Mouse (Mus musculus): ENCODE measurements around the gene Urah. TPM values are rescaled to one million over a fixed set of nuclear protein-coding genes. Genes with fewer than 3 reads are reported as not detected.
A peak's percentile ranks its signal among the peaks of the same experiment; 100 is the strongest.

The Urah gene
- polyA plus RNA-seq (2016; fragmentation: Nextera tagmentation; extraction: Ambion mirVana) = 2.1 and 2.6 TPM in 2 replicates

- ATAC-seq (ENCODE audit: insufficient number of reproducible peaks, insufficient read depth, low FRiP score, low TSS enrichment) = no peak
- H3K9ac ChIP-seq = no peak within 1 kb of the TSS
- H3K4me3 ChIP-seq = no peak within 1 kb of the TSS
- 35% methylated on average over 20 of the region's 20 CpGs for WGBS
- H3K4me1 ChIP-seq = no peaks in the 10 kb centered on the region
- no peaks in the 10 kb centered on the region for H3K36me3 ChIP-seq
- H3K27me3 ChIP-seq = no peaks in the 10 kb centered on the region; the same call in none of the 2 replicates
- no peaks in the 10 kb centered on the region for H3K9me3 ChIP-seq
- no peak within 1 kb of the TSS for H3K4me2 ChIP-seq (replicated peaks)
- H3K27ac ChIP-seq = no peak within 1 kb of the TSS
These were observed at the start of gene Urah for GRCm38 (mm10) chr7:140834968-140835757. Urah (plus strand) TSS chr7:140835018.

DNA sequence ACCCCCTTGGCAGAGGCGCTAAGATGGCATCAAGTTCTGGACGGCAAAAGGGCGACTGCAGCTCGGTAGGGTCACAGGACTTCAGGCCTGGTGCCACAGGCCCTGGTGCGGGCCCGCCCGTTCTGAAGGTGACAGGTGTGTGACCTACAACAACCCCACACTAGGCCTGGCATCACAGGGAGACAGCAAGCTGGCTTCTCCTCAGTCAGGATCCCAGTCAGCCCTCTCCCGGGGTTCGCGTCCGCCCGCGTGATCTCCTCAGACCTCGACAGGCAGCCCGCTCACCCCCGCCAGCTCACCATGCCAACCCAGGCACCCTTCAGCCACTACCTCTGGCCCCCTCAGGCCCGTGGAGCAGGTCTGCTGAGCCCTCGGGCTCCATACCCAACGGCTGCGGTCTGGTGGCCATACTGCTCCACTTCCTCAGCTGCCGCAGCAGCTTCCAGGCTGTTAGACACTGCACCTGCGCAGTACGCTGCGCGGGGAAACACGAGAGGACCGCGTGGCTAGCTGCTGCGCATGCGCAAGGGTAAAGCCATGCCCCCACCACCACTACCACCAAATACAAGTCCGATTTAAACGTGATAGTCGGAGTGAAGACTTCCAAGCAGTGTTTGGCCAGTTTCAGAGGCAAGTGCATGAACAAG lies 47.3 kb upstream of the Urah start, which contains the start of gene Syce1:
Gene Syce1, minus strand, starts transcription at position 447 of the 647 bp plus-strand sequence.
- no peaks in the 10 kb centered on the region for H3K27me3 ChIP-seq
- H3K4me1 ChIP-seq = no peaks in the 10 kb centered on the region
- no peaks in the 10 kb centered on the region for H3K9me3 ChIP-seq
- no peaks in the 10 kb centered on the region for H3K36me3 ChIP-seq
- no peak within 1 kb of the TSS for H3K9ac ChIP-seq
- no peak within 1 kb of the TSS for H3K4me3 ChIP-seq
- ATAC-seq (ENCODE audit: insufficient number of reproducible peaks, insufficient read depth, low FRiP score, low TSS enrichment) = no peak
- WGBS = 81% methylated on average over 33 of the region's 33 CpGs
- H3K4me2 ChIP-seq (replicated peaks) = no peak within 1 kb of the TSS
- H3K27ac ChIP-seq = no peak within 1 kb of the TSS

GRCm38 (mm10) chr7:140788053-140788435 lies 46.8 kb upstream of the Urah start:
- Histone ChIP-seq H3K9ac (no peak overlapping the region), H3K4me1 (no peaks in the 10 kb centered on the region), H3K36me3 (no peaks in the 10 kb centered on the region), H3K4me2 (replicated peaks) (no peak overlapping the region), H3K9me3 (no peaks in the 10 kb centered on the region), H3K27me3 (no peaks in the 10 kb centered on the region), H3K27ac (no peak overlapping the region), H3K4me3 (no peak overlapping the region)
- ATAC-seq (ENCODE audit: insufficient number of reproducible peaks, insufficient read depth, low FRiP score, low TSS enrichment) = no peak
- 82% methylated on average over 7 of the region's 7 CpGs for WGBS

GRCm38 (mm10) chr7:140793541-140793940 lies 41.3 kb upstream of the Urah start:
- Histone ChIP-seq H3K4me3 (no peak overlapping the region), H3K9me3 (no peaks in the 10 kb centered on the region), H3K4me2 (replicated peaks) (no peak overlapping the region), H3K4me1 (no peaks in the 10 kb centered on the region), H3K9ac (no peak overlapping the region), H3K36me3 (no peaks in the 10 kb centered on the region), H3K27ac (no peak overlapping the region), H3K27me3 (no peaks in the 10 kb centered on the region)
- 74% methylated on average over 4 of the region's 4 CpGs for WGBS
- ATAC-seq (ENCODE audit: insufficient number of reproducible peaks, insufficient read depth, low FRiP score, low TSS enrichment) = no peak

- Histone ChIP-seq H3K9ac (no peak overlapping the region), H3K27me3 (no peaks in the 10 kb centered on the region), H3K9me3 (no peaks in the 10 kb centered on the region), H3K4me1 (no peaks in the 10 kb centered on the region), H3K4me3 (no peak overlapping the region), H3K27ac (no peak overlapping the region), H3K4me2 (replicated peaks) (no peak overlapping the region), H3K36me3 (no peaks in the 10 kb centered on the region)
- ATAC-seq (ENCODE audit: insufficient number of reproducible peaks, insufficient read depth, low FRiP score, low TSS enrichment) = 0 out of 2 replicates have a peak, but pooled peaks have one; percentile 10
- WGBS = 91% methylated on average over 3 of the region's 3 CpGs
These were observed 37.2 kb upstream of the Urah start for GRCm38 (mm10) chr7:140797619-140798018.

DNA sequence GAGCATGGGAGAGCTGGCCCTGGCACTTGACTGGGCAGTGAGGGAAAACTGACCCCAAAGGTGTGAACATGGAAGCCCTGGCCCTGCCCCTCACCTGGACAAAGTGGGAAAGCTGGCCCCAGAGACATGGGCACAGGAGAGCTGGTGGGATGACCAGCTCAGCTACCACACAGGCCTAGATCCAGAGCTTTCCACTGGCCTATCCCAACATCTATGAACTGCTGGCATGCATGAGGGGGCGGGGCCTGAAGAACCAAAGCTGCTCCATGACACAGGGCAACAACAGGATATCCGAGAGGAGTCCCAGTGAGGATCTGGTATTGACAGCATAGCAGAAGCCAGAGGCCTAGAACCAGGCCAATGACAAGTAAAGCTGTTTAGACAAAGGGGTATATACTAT lies 36.6 kb upstream of the Urah start:
- Histone ChIP-seq H3K36me3 (no peaks in the 10 kb centered on the region), H3K27me3 (no peaks in the 10 kb centered on the region), H3K9ac (no peak overlapping the region), H3K4me2 (replicated peaks) (no peak overlapping the region), H3K4me1 (no peaks in the 10 kb centered on the region), H3K9me3 (no peaks in the 10 kb centered on the region), H3K27ac (no peak overlapping the region), H3K4me3 (no peak overlapping the region)
- ATAC-seq (ENCODE audit: insufficient number of reproducible peaks, insufficient read depth, low FRiP score, low TSS enrichment) = 0 out of 2 replicates have a peak, but pooled peaks have one; percentile 60
- WGBS = 61% methylated on average over 2 of the region's 2 CpGs

DNA sequence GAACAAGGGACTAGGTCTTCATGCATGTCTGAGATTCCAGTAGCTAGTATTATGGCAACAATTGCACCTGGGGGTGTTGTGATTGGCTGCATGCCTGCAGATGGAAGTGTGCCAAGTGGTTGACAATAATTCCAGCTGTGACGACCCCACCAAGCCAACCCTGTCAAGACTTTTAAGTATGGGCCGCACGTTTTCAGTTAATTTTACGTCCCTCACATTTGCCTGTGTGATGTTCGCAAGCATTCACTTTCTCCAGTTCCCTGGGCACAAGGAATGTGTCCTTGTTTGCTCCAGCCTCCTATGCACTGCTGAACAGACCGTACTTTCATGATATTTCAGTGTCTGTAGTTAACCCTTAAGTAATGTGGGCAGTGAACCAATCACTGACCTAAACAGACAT lies 32.2 kb upstream of the Urah start:
- no peaks in the 10 kb centered on the region for H3K36me3 ChIP-seq
- H3K4me3 ChIP-seq = no peak overlapping the region
- no peaks in the 10 kb centered on the region for H3K27me3 ChIP-seq
- no peaks in the 10 kb centered on the region for H3K9me3 ChIP-seq
- no peaks in the 10 kb centered on the region for H3K4me1 ChIP-seq
- WGBS = 72% methylated on average over 6 of the region's 6 CpGs
- H3K9ac ChIP-seq = no peak overlapping the region
- no peak for ATAC-seq (ENCODE audit: insufficient number of reproducible peaks, insufficient read depth, low FRiP score, low TSS enrichment)
- no peak overlapping the region for H3K4me2 ChIP-seq (replicated peaks)
- H3K27ac ChIP-seq = no peak overlapping the region

GRCm38 (mm10) chr7:140805704-140806103 lies 29.1 kb upstream of the Urah start:
- Histone ChIP-seq H3K27ac (no peak overlapping the region), H3K9ac (no peak overlapping the region), H3K4me3 (no peak overlapping the region), H3K9me3 (no peaks in the 10 kb centered on the region), H3K36me3 (peaks cover 5% of the 10 kb centered on the region; the same call in 1 of the 2 replicates), H3K27me3 (no peaks in the 10 kb centered on the region), H3K4me2 (replicated peaks) (no peak overlapping the region), H3K4me1 (no peaks in the 10 kb centered on the region)
- 7% methylated on average over 1 of the region's 1 CpGs for WGBS
- ATAC-seq (ENCODE audit: insufficient number of reproducible peaks, insufficient read depth, low FRiP score, low TSS enrichment) = no peak; the same call in 1 of the 2 replicates

DNA sequence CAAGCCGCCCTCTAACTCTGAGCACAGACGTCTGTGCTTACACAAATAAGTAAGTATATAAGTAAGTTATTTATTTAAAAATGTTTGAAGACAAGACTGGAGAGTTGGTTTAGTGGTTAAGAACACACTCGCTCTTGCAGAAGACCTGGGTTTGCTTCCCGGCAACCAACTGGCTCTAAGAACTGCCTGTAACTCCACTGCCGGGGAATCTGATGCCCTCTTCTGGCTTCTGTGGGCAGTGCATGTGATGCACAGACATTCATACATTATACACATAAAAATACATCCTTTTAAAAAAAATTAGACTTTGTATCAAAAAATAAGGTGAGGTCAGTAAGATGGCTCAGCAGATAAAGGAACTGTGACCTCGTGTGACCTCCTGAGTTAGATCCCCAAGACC lies 24.3 kb upstream of the Urah start:
- Histone ChIP-seq H3K36me3 (peaks cover 14% of the 10 kb centered on the region), H3K4me1 (no peaks in the 10 kb centered on the region), H3K27ac (no peak overlapping the region), H3K27me3 (no peaks in the 10 kb centered on the region), H3K9me3 (no peaks in the 10 kb centered on the region), H3K4me2 (replicated peaks) (no peak overlapping the region), H3K9ac (no peak overlapping the region), H3K4me3 (no peak overlapping the region)
- 88% methylated on average over 6 of the region's 6 CpGs for WGBS
- no peak for ATAC-seq (ENCODE audit: insufficient number of reproducible peaks, insufficient read depth, low FRiP score, low TSS enrichment)

GRCm38 (mm10) chr7:140811714-140812113 lies 23.1 kb upstream of the Urah start:
- Histone ChIP-seq H3K9me3 (no peaks in the 10 kb centered on the region), H3K27me3 (no peaks in the 10 kb centered on the region), H3K36me3 (peaks cover 14% of the 10 kb centered on the region), H3K4me2 (replicated peaks) (no peak overlapping the region), H3K27ac (no peak overlapping the region), H3K9ac (no peak overlapping the region), H3K4me3 (no peak overlapping the region), H3K4me1 (no peaks in the 10 kb centered on the region)
- WGBS = 90% methylated on average over 13 of the region's 13 CpGs
- no peak for ATAC-seq (ENCODE audit: insufficient number of reproducible peaks, insufficient read depth, low FRiP score, low TSS enrichment)

- Histone ChIP-seq H3K36me3 (peaks cover 14% of the 10 kb centered on the region), H3K4me1 (no peaks in the 10 kb centered on the region), H3K9ac (no peak overlapping the region), H3K4me2 (replicated peaks) (no peak overlapping the region), H3K27me3 (no peaks in the 10 kb centered on the region), H3K9me3 (no peaks in the 10 kb centered on the region), H3K27ac (no peak overlapping the region), H3K4me3 (no peak overlapping the region)
- ATAC-seq (ENCODE audit: insufficient number of reproducible peaks, insufficient read depth, low FRiP score, low TSS enrichment) = no peak
- 87% methylated on average over 12 of the region's 12 CpGs for WGBS
These were observed 22.0 kb upstream of the Urah start for GRCm38 (mm10) chr7:140812850-140813249.

- Histone ChIP-seq H3K36me3 (no peaks in the 10 kb centered on the region), H3K4me3 (no peak overlapping the region), H3K27ac (no peak overlapping the region), H3K4me2 (replicated peaks) (no peak overlapping the region), H3K4me1 (peaks cover 3% of the 10 kb centered on the region; the same call in 1 of the 2 replicates), H3K27me3 (no peaks in the 10 kb centered on the region), H3K9ac (no peak overlapping the region), H3K9me3 (no peaks in the 10 kb centered on the region)
- no peak for ATAC-seq (ENCODE audit: insufficient number of reproducible peaks, insufficient read depth, low FRiP score, low TSS enrichment)
- WGBS = 80% methylated on average over 4 of the region's 4 CpGs
These were observed 14.6 kb upstream of the Urah start for GRCm38 (mm10) chr7:140820173-140820572.

All from embryonic facial prominence, embryonic 12.5 days (tissue).